Mouse (Mus musculus) frontal cortex, postnatal 10 days (tissue): Measurements from ENCODE around the gene Cd59a.
"Not testable (repeated sequence)": the region's sequence is repeated elsewhere in the genome, so short reads cannot be mapped to it uniquely, and the experiment has no call there.

Experiments used
- DNase-seq, 2 experiments: peaks; one replicate each; pipeline ENCODE4 v3.0.0; 2022; ENCODE audit warnings: low spot score in 2 of 2, mixed read lengths in 1 of 2

The Cd59a gene

GRCm38 (mm10) chr2:104109021-104109420, 13.4 kb downstream of the Cd59a start:
- DNase-seq = not testable (repeated sequence)

DNA sequence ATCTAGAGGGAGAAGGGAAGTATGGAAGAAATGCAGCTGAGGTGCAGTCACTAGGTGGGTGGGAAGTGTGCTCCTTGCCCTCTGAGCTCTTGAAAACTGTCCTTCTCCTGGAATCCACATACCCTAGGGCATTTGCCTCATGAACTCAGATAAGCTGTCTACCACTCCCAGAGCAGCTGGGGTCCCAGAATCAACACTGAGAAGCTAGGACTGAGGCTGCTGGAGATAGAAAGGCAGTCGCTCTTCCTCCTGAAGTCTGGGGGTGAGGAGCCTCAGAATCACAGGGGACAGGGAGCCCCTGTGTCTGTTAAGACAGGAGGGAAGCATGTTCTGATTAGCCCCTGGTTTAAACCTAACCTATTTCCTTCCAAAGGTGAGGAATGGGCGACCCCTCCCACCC, 13.9 kb downstream of the Cd59a start:
- no peak for DNase-seq

GRCm38 (mm10) chr2:104110031-104110430, 14.4 kb downstream of the Cd59a start:
- DNase-seq = no peak

GRCm38 (mm10) chr2:104111170-104111797, 15.7 kb downstream of the Cd59a start:
- not testable (repeated sequence) for DNase-seq

- not testable (repeated sequence) for DNase-seq
Measured at GRCm38 (mm10) chr2:104113563-104113962, 18.0 kb downstream of the Cd59a start.

DNA sequence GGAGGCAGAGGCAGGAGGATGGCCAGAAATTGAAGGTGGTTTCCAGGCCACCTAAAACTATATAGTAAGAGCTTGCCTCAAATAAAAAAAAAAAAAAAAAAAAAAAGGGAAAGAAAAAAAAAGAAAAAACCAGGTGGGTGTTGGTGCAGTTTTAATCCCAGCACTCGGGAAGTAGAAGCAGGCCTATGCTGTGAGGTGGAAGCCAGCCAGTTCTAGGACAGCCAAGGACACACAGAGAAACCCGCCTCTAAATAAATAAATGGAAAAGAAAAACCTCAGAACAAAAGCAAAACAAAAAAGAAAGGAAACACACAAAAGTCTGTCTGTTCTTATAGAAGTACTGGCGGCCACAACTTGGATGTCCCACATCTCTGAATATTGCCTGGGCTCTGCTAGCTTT, 19.3 kb downstream of the Cd59a start:
- DNase-seq = no peak

GRCm38 (mm10) chr2:104117173-104117572, 21.6 kb downstream of the Cd59a start:
- not testable (repeated sequence) for DNase-seq

DNA sequence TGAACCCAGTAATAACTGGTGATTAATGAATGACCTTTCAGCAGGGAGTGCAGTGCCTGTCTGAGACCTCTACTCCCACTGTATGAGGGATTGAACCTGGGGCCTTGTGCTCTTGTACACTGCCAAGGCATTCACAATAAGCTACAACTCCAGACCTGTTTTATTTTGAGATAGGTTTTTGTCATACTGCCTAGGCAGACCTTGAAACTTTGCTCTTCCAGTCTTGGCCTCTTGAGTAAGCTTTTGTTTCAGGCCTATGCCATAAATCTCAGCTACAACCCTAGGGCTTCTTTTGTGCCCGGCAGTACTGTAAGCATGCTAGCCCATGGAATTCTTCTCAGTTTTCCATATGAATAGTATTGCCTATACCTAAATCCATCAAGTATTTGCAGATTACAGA, 23.5 kb downstream of the Cd59a start:
- no peak for DNase-seq

GRCm38 (mm10) chr2:104120312-104120711, 24.7 kb downstream of the Cd59a start:
- no peak for DNase-seq

GRCm38 (mm10) chr2:104121681-104122504, 26.3 kb downstream of the Cd59a start:
- DNase-seq = no peak

- DNase-seq = peak; percentile 76 to 86
Measured at GRCm38 (mm10) chr2:104122505-104123378, 27.1 kb downstream of the Cd59a start, which contains the start of gene A930018P22Rik. A930018P22Rik (plus strand) TSS chr2:104122769.

- DNase-seq = no peak
Measured at GRCm38 (mm10) chr2:104123540-104123939, 27.9 kb downstream of the Cd59a start.

DNA sequence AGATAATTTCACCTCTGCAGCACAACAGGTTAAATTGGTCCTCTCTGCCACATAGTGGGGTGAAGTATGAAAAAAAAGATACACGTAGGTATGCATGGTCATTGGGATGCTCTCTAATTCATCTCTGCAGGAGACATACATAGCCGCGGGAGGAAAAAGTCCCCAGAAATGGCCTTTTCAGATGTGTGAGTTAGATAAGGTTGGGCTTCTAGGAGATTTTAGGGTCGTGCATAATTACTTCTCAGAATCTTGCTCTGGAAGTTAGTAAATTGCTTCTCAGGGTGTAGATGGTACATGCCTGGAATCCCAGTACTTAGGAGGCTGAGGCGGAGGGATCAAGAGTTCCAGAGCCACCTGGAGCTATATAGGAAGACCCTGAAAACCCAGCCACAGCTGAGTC, 28.5 kb downstream of the Cd59a start:
- no peak for DNase-seq

- no peak for DNase-seq
Measured at GRCm38 (mm10) chr2:104128803-104129531, 33.4 kb downstream of the Cd59a start.

DNA sequence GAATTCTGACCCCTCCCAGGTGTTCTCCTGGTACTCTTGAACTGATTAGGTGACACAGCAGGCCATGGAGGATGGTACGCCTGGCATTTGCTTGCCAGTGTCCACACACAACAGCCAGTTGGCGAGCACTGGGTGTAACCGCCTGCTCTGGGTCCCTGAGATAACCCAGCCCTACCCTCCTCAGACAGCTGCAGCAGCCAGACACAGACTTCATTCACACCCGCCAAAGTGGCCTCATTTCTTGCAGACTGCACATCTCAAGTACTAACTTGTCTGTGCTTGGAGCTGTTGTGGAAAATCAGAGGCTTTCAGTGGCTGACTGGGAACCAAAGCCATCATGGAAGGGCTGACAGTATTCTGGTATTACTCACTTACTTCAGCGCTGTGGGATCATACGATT, 34.6 kb downstream of the Cd59a start:
- no peak for DNase-seq

- no peak for DNase-seq
Measured at GRCm38 (mm10) chr2:104130969-104131368, 35.4 kb downstream of the Cd59a start.

GRCm38 (mm10) chr2:104132266-104132859, 36.8 kb downstream of the Cd59a start:
- no peak for DNase-seq

GRCm38 (mm10) chr2:104133042-104133810, 37.6 kb downstream of the Cd59a start:
- no peak for DNase-seq

DNA sequence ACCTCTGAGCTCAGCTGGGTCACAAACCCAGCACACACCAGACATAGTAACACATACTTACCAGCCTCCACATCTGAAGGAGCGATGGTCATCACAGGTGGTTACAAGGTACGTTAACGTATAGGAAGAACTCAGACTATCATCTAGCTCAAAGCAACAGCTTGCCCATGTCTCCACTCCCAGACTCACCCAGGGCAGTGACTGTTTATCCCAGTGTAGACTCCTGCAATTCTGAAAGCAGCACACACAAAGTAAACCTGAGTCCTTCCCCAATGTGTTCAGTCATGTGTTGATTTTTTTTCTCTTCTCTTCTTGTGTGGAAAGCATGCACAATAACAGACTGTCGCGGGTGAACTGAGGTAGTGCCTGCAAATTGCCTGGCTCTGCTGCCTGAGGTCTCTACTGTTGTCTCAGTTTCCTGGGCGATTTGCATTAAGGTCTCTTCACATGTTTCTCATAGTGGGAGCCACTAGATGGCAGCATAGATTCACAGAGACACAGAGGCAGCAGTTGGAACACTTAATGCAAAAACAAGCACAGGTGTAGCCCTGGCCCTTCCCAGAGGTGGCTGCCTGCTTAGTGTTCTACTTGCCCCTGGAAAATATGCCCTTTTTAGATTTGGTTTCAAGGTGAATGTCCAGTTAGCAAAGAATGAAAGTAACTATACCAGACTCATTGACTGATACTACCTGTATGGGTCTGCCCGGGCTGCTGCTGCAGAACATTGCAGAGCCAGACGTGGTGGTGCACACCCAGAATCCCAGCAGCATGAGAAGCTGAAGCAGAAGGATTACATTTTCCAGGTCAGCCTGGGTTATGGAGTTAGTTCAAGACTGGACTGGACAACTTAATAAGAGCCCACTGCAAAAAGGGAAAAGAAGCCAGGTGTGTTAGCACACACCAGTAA, 38.8 kb downstream of the Cd59a start:
- peak; percentile 49 to 54 for DNase-seq
